Mouse (Mus musculus): Measurements from ENCODE around the gene Eftud2. TPM values are rescaled to one million over a fixed set of nuclear protein-coding genes. Genes with fewer than 3 reads are reported as not detected.

Gene Eftud2
- polyA plus RNA-seq (2012; rRNA removed) = 114 and 117 TPM in 2 replicates

DNA sequence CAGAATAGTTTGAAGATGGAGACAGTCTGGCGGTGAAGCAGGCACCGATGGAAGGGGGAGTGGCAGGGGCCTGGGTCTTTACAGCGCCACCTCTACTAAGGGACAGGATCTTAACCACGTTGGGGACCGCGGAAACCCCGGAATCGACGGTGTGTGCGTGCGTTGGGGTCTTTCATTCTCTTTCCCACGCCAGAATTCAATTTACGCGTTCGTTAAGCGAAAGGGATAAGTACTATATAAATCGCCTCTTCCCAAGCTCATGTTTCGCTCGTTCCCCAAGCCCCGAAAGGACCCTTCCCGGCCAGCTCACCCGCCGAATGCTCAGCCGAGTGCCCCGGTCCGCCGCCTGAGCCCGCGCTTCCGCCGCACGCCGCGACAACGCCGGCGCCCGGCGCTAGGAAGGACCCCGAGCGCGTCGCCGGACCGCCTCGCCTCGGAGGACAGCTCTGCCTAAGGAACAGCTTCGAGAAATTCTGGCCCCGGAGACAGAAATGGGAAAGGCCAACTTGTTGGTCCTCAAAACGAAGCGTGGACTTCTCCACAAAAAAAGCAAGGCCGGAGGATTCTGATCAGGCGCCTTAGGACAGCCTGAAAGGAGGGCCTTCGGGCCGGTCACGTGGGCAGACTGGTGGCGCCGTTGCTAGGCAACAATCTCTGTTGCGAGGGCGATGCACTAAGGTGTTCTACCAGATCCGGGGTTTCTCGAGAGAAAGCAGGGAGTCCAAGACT is at the start of gene Eftud2, which contains the start of gene Ccdc103:
Gene Eftud2, minus strand, starts transcription at position 401 of the 729 bp plus-strand sequence.
Gene Ccdc103, plus strand, starts transcription at position 620 of the 729 bp plus-strand sequence.
- TF ChIP-seq CTCF (IDR thresholded peaks at IDR 0.05; ENCODE audit: borderline replicate concordance, extremely low read depth, insufficient read depth, insufficient read length) (no peak), POLR2A (IDR thresholded peaks at IDR 0.05; ENCODE audit: borderline replicate concordance, extremely low read depth, insufficient read depth, insufficient read length, poor library complexity, severe bottlenecking) (peak; percentile 92)
- DNase-seq (ENCODE audit: low read depth) = peak; percentile 96

DNA sequence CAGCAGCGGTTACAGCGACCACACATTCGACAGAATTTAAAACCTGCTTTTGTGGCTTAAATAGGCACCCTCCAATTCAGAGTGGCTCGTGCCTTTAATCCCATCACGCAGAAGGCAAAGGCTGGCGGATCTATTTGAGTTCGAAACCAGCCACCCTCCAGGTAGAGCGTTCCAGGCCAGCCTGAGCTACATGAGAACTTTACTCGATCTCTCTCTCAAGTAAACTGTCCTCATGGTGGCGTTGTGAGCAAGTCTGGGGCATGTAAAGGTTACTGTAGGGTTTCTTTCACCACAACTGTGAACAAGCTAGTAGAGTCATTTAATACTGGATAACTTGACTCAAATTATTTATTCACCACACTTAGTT is 44.5 kb upstream of the Eftud2 start:
- DNase-seq (ENCODE audit: low read depth) = no peak
- TF ChIP-seq CTCF (IDR thresholded peaks at IDR 0.05; ENCODE audit: borderline replicate concordance, extremely low read depth, insufficient read depth, insufficient read length) (peak; percentile 32; the same call in 1 of the 2 replicates), POLR2A (IDR thresholded peaks at IDR 0.05; ENCODE audit: borderline replicate concordance, extremely low read depth, insufficient read depth, insufficient read length, poor library complexity, severe bottlenecking) (no peak)

- TF ChIP-seq POLR2A (IDR thresholded peaks at IDR 0.05; ENCODE audit: borderline replicate concordance, extremely low read depth, insufficient read depth, insufficient read length, poor library complexity, severe bottlenecking) (peak; percentile 13; the same call in 1 of the 2 replicates), CTCF (IDR thresholded peaks at IDR 0.05; ENCODE audit: borderline replicate concordance, extremely low read depth, insufficient read depth, insufficient read length) (no peak)
- DNase-seq (ENCODE audit: low read depth) = peak; percentile 99
Measured at GRCm38 (mm10) chr11:102924557-102925350, 44.0 kb upstream of the Eftud2 start, which contains the start of gene Kif18b. Kif18b (minus strand) TSS chr11:102925124.

DNA sequence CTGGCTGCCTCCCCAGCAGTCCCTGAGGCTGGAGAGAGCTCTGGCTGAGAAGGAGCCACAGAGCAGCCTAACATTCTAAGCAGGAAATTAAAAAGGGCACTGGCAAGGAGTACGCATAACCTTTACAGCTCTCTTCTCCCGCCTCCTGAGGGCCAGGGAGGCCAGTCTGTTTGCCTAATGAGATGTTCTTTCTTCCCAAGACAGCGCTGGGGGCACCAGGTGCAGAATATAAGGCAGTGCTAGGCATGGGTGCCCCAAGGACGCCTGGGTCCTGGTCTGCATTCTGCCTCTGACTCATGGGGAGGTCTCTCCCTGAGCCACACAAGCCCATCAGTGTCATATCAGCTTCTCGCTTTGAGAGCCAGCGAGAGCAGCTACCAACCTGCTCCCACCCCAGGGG is 40.7 kb upstream of the Eftud2 start:
- TF ChIP-seq CTCF (IDR thresholded peaks at IDR 0.05; ENCODE audit: borderline replicate concordance, extremely low read depth, insufficient read depth, insufficient read length) (no peak), POLR2A (IDR thresholded peaks at IDR 0.05; ENCODE audit: borderline replicate concordance, extremely low read depth, insufficient read depth, insufficient read length, poor library complexity, severe bottlenecking) (no peak)
- DNase-seq (ENCODE audit: low read depth) = no peak

GRCm38 (mm10) chr11:102918077-102918476 is 37.3 kb upstream of the Eftud2 start:
- no peak for DNase-seq (ENCODE audit: low read depth)
- no peak for TF ChIP-seq CTCF (IDR thresholded peaks at IDR 0.05; ENCODE audit: borderline replicate concordance, extremely low read depth, insufficient read depth, insufficient read length)

GRCm38 (mm10) chr11:102915380-102915779 is 34.6 kb upstream of the Eftud2 start:
- no peak for DNase-seq (ENCODE audit: low read depth)
- TF ChIP-seq CTCF (IDR thresholded peaks at IDR 0.05; ENCODE audit: borderline replicate concordance, extremely low read depth, insufficient read depth, insufficient read length) (no peak), POLR2A (IDR thresholded peaks at IDR 0.05; ENCODE audit: borderline replicate concordance, extremely low read depth, insufficient read depth, insufficient read length, poor library complexity, severe bottlenecking) (no peak)

- DNase-seq (ENCODE audit: low read depth) = no peak
- TF ChIP-seq POLR2A (IDR thresholded peaks at IDR 0.05; ENCODE audit: borderline replicate concordance, extremely low read depth, insufficient read depth, insufficient read length, poor library complexity, severe bottlenecking) = no peak
Measured at GRCm38 (mm10) chr11:102911376-102911775, 30.6 kb upstream of the Eftud2 start.

DNA sequence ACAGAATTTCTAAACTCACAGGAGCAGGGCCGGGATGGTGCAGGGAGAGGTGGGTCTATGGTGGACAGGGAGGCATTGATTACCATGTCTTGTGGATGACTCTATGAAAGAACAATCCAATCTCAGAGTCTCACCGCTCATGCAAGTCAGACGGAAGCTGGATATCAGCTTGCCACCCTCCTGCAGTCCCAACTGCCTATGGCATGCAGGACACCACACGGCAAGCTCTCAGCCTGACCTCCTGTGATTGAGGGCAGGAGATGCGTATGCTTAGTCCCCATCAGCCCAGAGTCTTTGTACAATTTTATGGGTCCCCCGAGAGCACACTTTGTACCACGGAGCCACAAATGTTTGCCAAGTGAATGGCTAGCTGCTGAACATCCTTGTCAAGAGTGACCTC is 22.9 kb upstream of the Eftud2 start:
- no peak for TF ChIP-seq POLR2A (IDR thresholded peaks at IDR 0.05; ENCODE audit: borderline replicate concordance, extremely low read depth, insufficient read depth, insufficient read length, poor library complexity, severe bottlenecking)
- no peak for TF ChIP-seq CTCF (IDR thresholded peaks at IDR 0.05; ENCODE audit: borderline replicate concordance, extremely low read depth, insufficient read depth, insufficient read length)

DNA sequence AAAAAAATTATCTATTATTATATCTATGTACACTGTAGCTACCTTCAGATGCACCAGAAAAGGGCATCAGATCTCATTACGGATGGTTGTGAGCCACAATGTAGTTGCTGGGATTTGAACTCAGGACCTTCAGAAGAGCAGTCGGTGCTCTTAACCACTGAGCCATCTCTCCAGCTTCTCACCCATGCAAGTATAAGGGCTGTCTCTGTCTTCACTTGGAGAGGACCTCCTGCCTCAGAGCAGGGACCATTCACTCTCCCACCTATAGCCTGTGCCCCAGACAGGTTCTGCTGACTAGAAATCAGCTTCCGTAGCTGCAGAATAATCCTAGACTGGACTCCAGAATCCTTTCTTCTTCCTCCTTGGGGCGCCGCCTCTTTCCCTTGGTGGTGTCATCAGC is 21.3 kb upstream of the Eftud2 start:
- DNase-seq (ENCODE audit: low read depth) = no peak
- TF ChIP-seq POLR2A (IDR thresholded peaks at IDR 0.05; ENCODE audit: borderline replicate concordance, extremely low read depth, insufficient read depth, insufficient read length, poor library complexity, severe bottlenecking) (no peak), CTCF (IDR thresholded peaks at IDR 0.05; ENCODE audit: borderline replicate concordance, extremely low read depth, insufficient read depth, insufficient read length) (no peak)

More for the DNA sequence above, 22.9 kb upstream of the Eftud2 start:
- DNase-seq (ENCODE audit: low read depth) = no peak

- no peak for DNase-seq (ENCODE audit: low read depth)
- no peak for TF ChIP-seq CTCF (IDR thresholded peaks at IDR 0.05; ENCODE audit: borderline replicate concordance, extremely low read depth, insufficient read depth, insufficient read length)
Measured at GRCm38 (mm10) chr11:102901199-102901598, 20.4 kb upstream of the Eftud2 start.

GRCm38 (mm10) chr11:102900763-102901162 is 20.0 kb upstream of the Eftud2 start, which contains the start of gene Gfap:
Gfap (minus strand) TSS chr11:102900912.
- TF ChIP-seq CTCF (IDR thresholded peaks at IDR 0.05; ENCODE audit: borderline replicate concordance, extremely low read depth, insufficient read depth, insufficient read length) (peak; percentile 96), POLR2A (IDR thresholded peaks at IDR 0.05; ENCODE audit: borderline replicate concordance, extremely low read depth, insufficient read depth, insufficient read length, poor library complexity, severe bottlenecking) (no peak)
- peak; percentile 90 for DNase-seq (ENCODE audit: low read depth)

- TF ChIP-seq CTCF (IDR thresholded peaks at IDR 0.05; ENCODE audit: borderline replicate concordance, extremely low read depth, insufficient read depth, insufficient read length) = no peak
- no peak for TF ChIP-seq POLR2A (IDR thresholded peaks at IDR 0.05; ENCODE audit: borderline replicate concordance, extremely low read depth, insufficient read depth, insufficient read length, poor library complexity, severe bottlenecking)
- peak; percentile 75 for DNase-seq (ENCODE audit: low read depth)
Measured at GRCm38 (mm10) chr11:102898408-102898807, 17.6 kb upstream of the Eftud2 start.
